Mouse (Mus musculus) myocyte (in vitro differentiated cells): Measurements from ENCODE around the gene Idh2. TPM values are rescaled to one million over a fixed set of nuclear protein-coding genes. Genes with fewer than 3 reads are reported as not detected.
A peak's percentile ranks its signal among the peaks of the same experiment; 100 is the strongest.
"Not testable (repeated sequence)": the region's sequence is repeated elsewhere in the genome, so short reads cannot be mapped to it uniquely, and the experiment has no call there.

Experiments used
- H3K27me3 ChIP-seq: one replicate; pipeline ENCODE4 v1.6.1; 2011; ENCODE audit not compliant: control insufficient read depth, insufficient read depth, insufficient read length
- H3K36me3 ChIP-seq: one replicate; pipeline ENCODE4 v1.6.1; 2011; ENCODE audit not compliant: control insufficient read depth, insufficient read depth
- H3K4me2 ChIP-seq: one replicate; pipeline ENCODE4 v1.6.1; 2011; ENCODE audit warnings: low read depth, control low read depth
- H3K4me3 ChIP-seq: one replicate; pipeline ENCODE4 v1.5.1; 2011; ENCODE audit warnings: mild to moderate bottlenecking, control low read depth, moderate library complexity
- H3K79me2 ChIP-seq: one replicate; pipeline ENCODE4 v1.6.1; 2011; ENCODE audit not compliant: control insufficient read depth, insufficient read depth
- H3ac ChIP-seq: one replicate; pipeline ENCODE4 v1.6.1; 2011; ENCODE audit not compliant: control insufficient read depth, insufficient read length
- CEBPB ChIP-seq: IDR thresholded peaks from 2 replicates; pipeline ENCODE4 v1.6.1; 2011; ENCODE audit warnings: mild to moderate bottlenecking, moderate library complexity; ENCODE audit not compliant: poor library complexity, insufficient read depth, severe bottlenecking
- E2F4 ChIP-seq: IDR thresholded peaks from one replicate; pipeline ENCODE4 v1.6.1; 2011; ENCODE audit warnings: mild to moderate bottlenecking, control low read depth, moderate library complexity; ENCODE audit not compliant: insufficient read depth
- MYOD1 ChIP-seq, 3 experiments: IDR thresholded peaks; one replicate each; pipeline ENCODE4 v1.6.1; 2011; ENCODE audit warnings: control low read depth in 2 of 3, low read depth in 2 of 3, mild to moderate bottlenecking in 2 of 3, moderate library complexity in 1 of 3; ENCODE audit not compliant: insufficient read length in 2 of 3, control insufficient read depth in 1 of 3
- MYOG ChIP-seq, 3 experiments: IDR thresholded peaks; one replicate each; pipeline ENCODE4 v1.6.1; 2011; ENCODE audit warnings: control low read depth in 2 of 3, low read depth in 2 of 3, mild to moderate bottlenecking in 2 of 3; ENCODE audit not compliant: insufficient read length in 2 of 3, control insufficient read depth in 1 of 3, insufficient read depth in 1 of 3
- POLR2A ChIP-seq: IDR thresholded peaks from one replicate; pipeline ENCODE4 v1.6.1; 2011; ENCODE audit warnings: low read depth, mild to moderate bottlenecking, control low read depth, moderate library complexity; ENCODE audit not compliant: insufficient read length
- POLR2AphosphoS2 ChIP-seq: IDR thresholded peaks from one replicate; pipeline ENCODE4 v1.6.1; 2011; ENCODE audit warnings: low read depth, control low read depth; ENCODE audit not compliant: insufficient read length
- REST ChIP-seq: IDR thresholded peaks from one replicate; pipeline ENCODE4 v1.6.1; 2011; ENCODE audit warnings: mild to moderate bottlenecking, control low read depth, moderate library complexity; ENCODE audit not compliant: insufficient read depth, insufficient read length
- TCF12 ChIP-seq: IDR thresholded peaks from one replicate; pipeline ENCODE4 v1.6.1; 2011; ENCODE audit warnings: mild to moderate bottlenecking, control low read depth; ENCODE audit not compliant: poor library complexity, insufficient read depth, severe bottlenecking
- USF1 ChIP-seq: IDR thresholded peaks from one replicate; pipeline ENCODE4 v1.6.1; 2011; ENCODE audit warnings: low read depth, mild to moderate bottlenecking, control low read depth, moderate library complexity
- polyA plus RNA-seq: library from polyadenylated mRNA; unstranded; fragments of >200 nt; fragmentation: generic; extraction: Trizol; gene quantifications from one replicate; pipeline ENCODE4 v1.2.1, GENCODE M21; 2012; ENCODE audit warnings: missing spikeins

Idh2 gene
- polyA plus RNA-seq, 1 experiment = 159 TPM

- no peaks in the 10 kb centered on the region for H3K27me3 ChIP-seq
- H3K4me2 ChIP-seq = no peak overlapping the region
- H3K4me3 ChIP-seq = no peak overlapping the region
- H3K36me3 ChIP-seq = no peaks in the 10 kb centered on the region
- no peaks in the 10 kb centered on the region for H3K79me2 ChIP-seq
- TF ChIP-seq TCF12 = no peak
- H3ac ChIP-seq = no peak overlapping the region
Observed at GRCm38 (mm10) chr7:80135173-80135532, 20.0 kb upstream of the Idh2 start.

DNA sequence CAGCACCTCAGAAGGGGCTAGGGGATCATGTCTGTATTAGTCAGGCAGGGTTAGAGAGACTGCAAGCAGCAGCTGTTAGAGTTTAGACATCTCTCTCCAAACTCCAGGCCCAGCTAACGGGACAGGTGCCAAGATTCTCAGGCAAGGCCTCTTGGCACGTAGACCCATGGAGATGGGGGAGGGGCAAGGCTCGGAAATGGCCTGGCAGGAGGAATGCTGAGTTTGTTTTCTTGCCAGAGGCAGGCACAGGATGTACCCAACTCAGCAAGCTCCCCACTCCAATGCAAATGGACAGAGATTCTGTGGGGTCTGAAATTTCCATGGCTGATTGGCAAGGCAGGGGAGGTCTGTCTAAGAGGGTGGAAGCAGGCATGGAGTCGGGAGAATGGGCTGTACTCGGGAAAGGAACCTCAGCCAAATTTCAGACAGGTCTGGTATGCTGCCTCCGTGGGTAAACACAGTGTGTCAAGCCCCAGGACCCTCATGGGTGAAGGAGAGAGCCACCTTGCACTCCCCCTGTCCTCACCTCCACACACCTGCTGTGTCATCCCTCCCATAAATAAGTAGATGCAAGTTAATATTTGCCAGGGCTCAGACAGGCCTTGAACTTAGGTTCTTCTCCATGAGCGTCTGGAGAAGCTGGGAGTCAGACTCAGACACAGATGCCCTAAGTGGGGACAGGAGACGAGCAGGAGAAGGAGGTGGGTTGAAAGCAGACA is 19.4 kb upstream of the Idh2 start:
- Histone ChIP-seq H3K27me3 (no peaks in the 10 kb centered on the region), H3ac (no peak overlapping the region), H3K4me3 (no peak overlapping the region), H3K4me2 (peak overlapping the region; percentile 43), H3K79me2 (no peaks in the 10 kb centered on the region), H3K36me3 (no peaks in the 10 kb centered on the region)
- TF ChIP-seq MYOD1 (IDR thresholded peaks at IDR 0.05; ENCODE audit: control insufficient read depth in 1 of 3, insufficient read length in 2 of 3, low read depth in 2 of 3) (peak in 2 of 3 experiments; percentile 60 to 61), TCF12 (no peak), MYOG (IDR thresholded peaks at IDR 0.05; ENCODE audit: control insufficient read depth in 1 of 3, insufficient read depth in 1 of 3, insufficient read length in 2 of 3, low read depth in 2 of 3) (peak in 2 of 3 experiments; percentile 6 to 71)

GRCm38 (mm10) chr7:80132541-80132940 is 17.3 kb upstream of the Idh2 start:
- Histone ChIP-seq H3K27me3 (no peaks in the 10 kb centered on the region), H3ac (no peak overlapping the region), H3K36me3 (no peaks in the 10 kb centered on the region), H3K79me2 (no peaks in the 10 kb centered on the region), H3K4me2 (no peak overlapping the region), H3K4me3 (no peak overlapping the region)
- no peak for TF ChIP-seq TCF12
- no peak for TF ChIP-seq MYOG (IDR thresholded peaks at IDR 0.05; ENCODE audit: control insufficient read depth in 1 of 3, insufficient read depth in 1 of 3, insufficient read length in 2 of 3, low read depth in 2 of 3)
- no peak for TF ChIP-seq REST
- no peak for TF ChIP-seq POLR2AphosphoS2
- no peak for TF ChIP-seq USF1

GRCm38 (mm10) chr7:80131315-80131714 is 16.1 kb upstream of the Idh2 start:
- H3K36me3 ChIP-seq, H3K79me2 ChIP-seq, H3K4me3 ChIP-seq, H3K4me2 ChIP-seq, H3K27me3 ChIP-seq, H3ac ChIP-seq: not testable (repeated sequence)

GRCm38 (mm10) chr7:80130344-80131055 is 15.3 kb upstream of the Idh2 start:
- H3K79me2 ChIP-seq = no peaks in the 10 kb centered on the region
- H3K4me2 ChIP-seq = peak overlapping the region; percentile 34
- TF ChIP-seq MYOG (IDR thresholded peaks at IDR 0.05; ENCODE audit: control insufficient read depth in 1 of 3, insufficient read depth in 1 of 3, insufficient read length in 2 of 3, low read depth in 2 of 3) = no peak
- H3ac ChIP-seq = no peak overlapping the region
- H3K4me3 ChIP-seq = no peak overlapping the region
- no peaks in the 10 kb centered on the region for H3K36me3 ChIP-seq
- H3K27me3 ChIP-seq = no peaks in the 10 kb centered on the region

GRCm38 (mm10) chr7:80129278-80129677 is 14.1 kb upstream of the Idh2 start:
- Histone ChIP-seq H3K4me2 (peak overlapping the region; percentile 42), H3K27me3 (no peaks in the 10 kb centered on the region), H3K79me2 (no peaks in the 10 kb centered on the region), H3K4me3 (no peak overlapping the region), H3K36me3 (no peaks in the 10 kb centered on the region), H3ac (no peak overlapping the region)
- TF ChIP-seq USF1 = peak; percentile 66
- TF ChIP-seq CEBPB = no peak

DNA sequence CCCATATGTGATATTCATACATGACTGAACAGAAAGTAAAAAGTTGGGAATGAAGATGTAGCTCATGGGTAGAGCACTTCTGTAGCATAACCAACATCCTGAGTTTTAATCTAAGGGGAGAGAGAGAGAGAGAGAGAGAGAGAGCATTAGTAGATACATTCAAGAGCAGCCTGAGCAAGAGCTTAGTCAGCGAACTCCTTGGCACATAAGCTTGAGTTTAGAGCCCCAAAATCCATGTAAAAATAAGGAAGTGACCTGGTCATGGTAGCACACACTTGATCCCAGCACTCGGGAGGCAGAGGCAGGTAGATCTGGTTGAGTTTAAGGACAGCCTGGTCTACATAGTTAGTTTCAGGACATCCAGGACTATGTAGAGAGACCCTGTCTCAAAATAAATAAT is 8.5 kb upstream of the Idh2 start:
- TF ChIP-seq REST = no peak
- no peak for TF ChIP-seq POLR2A
- TF ChIP-seq TCF12 = no peak
- TF ChIP-seq E2F4 = no peak
- H3K79me2 ChIP-seq = no peaks in the 10 kb centered on the region
- H3ac ChIP-seq = no peak overlapping the region
- no peak overlapping the region for H3K4me3 ChIP-seq
- no peaks in the 10 kb centered on the region for H3K27me3 ChIP-seq
- no peaks in the 10 kb centered on the region for H3K36me3 ChIP-seq
- H3K4me2 ChIP-seq = peak overlapping the region; percentile 50
